Mouse (Mus musculus) ovary, adult 18-20 months (tissue): Measurements from ENCODE around the gene Olfr1137.

ENCODE experiments used
- DNase-seq: peaks from one replicate; pipeline ENCODE4 v3.0.0; 2022; ENCODE audit warnings: low spot score, mixed read lengths

Olfr1137 gene

GRCm38 (mm10) chr2:87713079-87713478 lies at the start of gene Olfr1137:
Gene Olfr1137, minus strand, starts transcription at chr2:87713179.
- no peak for DNase-seq

GRCm38 (mm10) chr2:87753891-87754290 lies 40.9 kb upstream of the Olfr1137 start, which contains the start of gene Olfr1141:
Gene Olfr1141, minus strand, starts transcription at chr2:87753991.
- no peak for DNase-seq

GRCm38 (mm10) chr2:87743452-87743851 lies 30.5 kb upstream of the Olfr1137 start, which contains the start of gene Olfr1140:
Gene Olfr1140, plus strand, starts transcription at chr2:87743752.
- no peak for DNase-seq

GRCm38 (mm10) chr2:87739878-87740277 lies 26.9 kb upstream of the Olfr1137 start, which contains the start of gene Olfr1138:
Gene Olfr1138, minus strand, starts transcription at chr2:87739978.
- DNase-seq, result no peak

GRCm38 (mm10) chr2:87693847-87694246 lies 19.1 kb downstream of the Olfr1137 start, which contains the start of gene Olfr1136:
Gene Olfr1136, minus strand, starts transcription at chr2:87693947.
- no peak for DNase-seq

- no peak for DNase-seq
Measured at GRCm38 (mm10) chr2:87673564-87673963, 39.4 kb downstream of the Olfr1137 start, which contains the start of gene Olfr1135. Gene Olfr1135, minus strand, starts transcription at chr2:87673664.
